Mouse (Mus musculus): ENCODE data around the gene Fbxw21.

- TF ChIP-seq TAL1 (IDR thresholded peaks at IDR 0.05; ENCODE audit: low read length) (no peak), GATA1 (IDR thresholded peaks at IDR 0.05; ENCODE audit: low read length) (no peak)
Observed at GRCm38 (mm10) chr9:109107341-109107740, 54.5 kb downstream of the Fbxw21 start.

All from erythroblast, embryonic 14.5 days (primary cell).